Mouse (Mus musculus) kidney, postnatal 4 days (tissue): ENCODE measurements around the gene Bfsp2.
"Not testable (repeated sequence)": the region's sequence is repeated elsewhere in the genome, so short reads cannot be mapped to it uniquely, and the experiment has no call there.

ENCODE experiments used
- DNase-seq, 2 experiments: peaks; one replicate each; pipeline ENCODE4 v3.0.0; 2021; ENCODE audit warnings: mixed read lengths in 2 of 2

Gene Bfsp2

GRCm38 (mm10) chr9:103426425-103426824, 53.8 kb downstream of the Bfsp2 start:
- DNase-seq, result peak in 1 of 2 experiments; percentile 10

DNA sequence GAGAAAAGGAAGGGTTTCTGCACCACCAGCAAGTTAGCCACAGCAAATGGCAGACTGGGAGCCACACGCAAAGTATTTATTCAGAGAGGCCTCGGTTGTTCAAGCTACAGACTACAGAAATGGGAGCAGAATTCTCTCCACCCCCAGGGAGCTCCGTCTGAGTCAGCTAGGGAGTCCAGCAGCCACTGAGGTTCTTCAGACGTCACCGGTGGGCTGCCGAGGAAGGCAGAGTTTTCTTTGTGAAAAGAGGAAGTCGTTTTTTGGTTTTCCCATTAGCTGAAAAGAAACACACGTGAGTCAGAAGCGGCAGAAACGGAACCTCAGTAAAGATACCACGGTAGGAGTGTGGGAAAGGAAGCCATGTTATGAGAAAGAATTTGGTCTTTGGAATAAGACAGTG, 55.4 kb downstream of the Bfsp2 start:
- DNase-seq, result no peak

DNA sequence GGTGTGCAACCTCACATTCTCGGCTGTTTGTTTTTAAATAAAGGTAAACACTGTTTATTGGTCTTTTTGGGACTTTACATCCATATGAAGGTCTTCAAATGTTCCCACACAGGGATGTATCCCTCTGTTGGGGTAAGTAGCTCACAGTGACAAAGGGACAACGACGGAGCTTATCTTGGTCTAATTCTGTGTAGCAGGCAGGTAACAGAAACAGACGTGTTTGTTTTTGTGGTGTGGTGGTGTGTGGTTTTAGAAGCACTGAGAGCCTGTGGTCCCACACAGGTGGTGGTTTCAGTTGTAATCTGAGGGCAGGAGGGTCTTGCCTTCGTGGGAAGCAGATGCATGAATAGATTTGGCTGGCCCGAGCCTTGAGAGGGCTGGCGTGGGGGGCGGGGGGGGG, 56.3 kb downstream of the Bfsp2 start:
- DNase-seq, result no peak

GRCm38 (mm10) chr9:103423384-103423783, 56.8 kb downstream of the Bfsp2 start:
- no peak for DNase-seq

- DNase-seq, result no peak
These were observed 57.4 kb downstream of the Bfsp2 start for GRCm38 (mm10) chr9:103422847-103423246.

DNA sequence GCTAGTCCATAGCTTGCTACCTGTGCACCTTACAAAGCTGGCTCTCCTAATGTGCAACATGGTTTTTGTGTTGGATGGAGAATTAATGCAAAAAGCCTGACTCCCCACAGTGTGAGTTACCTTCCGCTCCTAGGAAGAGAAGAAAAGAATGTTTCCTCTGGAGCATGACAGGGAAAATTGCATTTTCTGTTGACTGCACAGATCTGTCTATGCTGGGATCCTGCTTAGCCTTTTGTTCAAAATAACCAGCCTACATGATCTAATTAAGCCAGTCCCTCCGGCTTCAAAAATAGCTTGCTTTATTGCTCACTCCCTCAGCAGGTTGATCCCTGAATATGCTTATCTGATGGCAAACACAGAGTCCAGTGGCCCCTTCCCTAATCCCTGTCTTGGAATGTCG, 59.4 kb downstream of the Bfsp2 start:
- no peak for DNase-seq

DNA sequence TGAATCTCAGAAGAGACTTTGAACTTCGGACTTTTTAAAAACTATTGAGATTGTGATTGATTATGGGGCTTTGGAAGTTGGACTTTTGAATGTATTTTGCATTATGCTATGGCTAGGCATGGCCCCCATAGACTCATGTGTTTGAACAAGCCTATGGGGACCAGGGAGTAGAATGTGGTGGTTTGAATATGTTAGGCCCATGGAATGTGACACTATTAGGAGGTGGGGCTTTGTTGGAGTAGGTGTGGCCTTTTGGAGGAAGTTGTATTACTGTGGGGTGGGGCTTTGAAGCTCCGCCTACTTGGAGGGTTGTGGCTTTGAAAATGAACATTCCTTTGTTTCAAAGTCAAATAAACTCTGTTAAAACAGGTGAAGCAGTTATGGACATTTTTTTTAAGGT, 61.4 kb downstream of the Bfsp2 start:
- DNase-seq, result no peak

- not testable (repeated sequence) for DNase-seq
These were observed 62.0 kb downstream of the Bfsp2 start for GRCm38 (mm10) chr9:103418267-103418666.

DNA sequence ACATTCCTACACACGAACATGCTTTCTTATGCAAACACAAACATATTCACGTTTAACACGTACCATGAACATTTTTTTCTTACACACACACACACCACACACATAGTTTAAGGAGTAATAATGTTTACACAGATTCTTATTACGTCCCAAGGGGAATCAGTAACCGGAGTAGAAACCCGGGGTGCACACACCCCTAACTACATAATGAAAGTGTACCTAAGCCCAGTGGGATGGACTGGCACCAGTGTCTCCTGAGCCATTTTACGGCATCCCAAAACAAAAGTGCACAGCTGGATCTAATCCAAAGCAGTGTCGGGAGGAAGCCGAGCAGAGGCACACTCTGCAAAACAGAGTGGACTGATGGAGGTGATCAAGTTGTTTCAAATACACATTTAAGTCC, 66.8 kb downstream of the Bfsp2 start:
- DNase-seq, result no peak

- no peak for DNase-seq
These were observed 71.1 kb downstream of the Bfsp2 start for GRCm38 (mm10) chr9:103409119-103409518.

DNA sequence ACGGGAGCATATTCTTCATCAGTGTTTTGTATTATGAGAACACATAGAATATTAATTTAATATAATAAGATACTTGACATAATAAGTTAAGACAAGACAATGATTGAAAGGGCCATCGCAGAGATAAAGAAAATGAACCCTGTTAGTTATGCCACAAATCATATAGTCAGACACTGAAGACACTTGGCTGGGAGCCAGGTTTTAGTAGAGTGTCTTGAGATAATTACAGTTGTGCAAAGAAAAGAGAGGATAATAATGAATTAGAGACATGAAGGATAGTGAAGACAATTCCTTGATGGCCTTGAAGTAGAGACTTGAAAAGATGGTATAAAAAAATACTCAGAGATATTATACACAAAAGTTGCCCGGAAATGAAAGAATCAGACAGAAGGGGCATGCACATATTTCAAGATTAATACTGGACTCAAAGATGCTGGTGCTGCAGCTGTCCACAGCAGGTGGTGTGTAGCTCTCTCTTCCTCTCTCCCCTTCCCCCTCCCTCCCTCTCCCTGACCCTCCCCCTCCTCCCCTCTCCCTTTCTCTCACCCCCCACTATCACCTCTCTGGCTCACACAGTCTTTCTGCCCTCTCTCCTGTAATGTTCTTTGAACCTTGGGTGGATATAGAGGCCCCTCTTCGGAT, 72.0 kb downstream of the Bfsp2 start:
- no peak for DNase-seq

GRCm38 (mm10) chr9:103403331-103403973, 76.8 kb downstream of the Bfsp2 start:
- DNase-seq, result no peak

- peak; percentile 14 to 23 for DNase-seq
These were observed 81.6 kb downstream of the Bfsp2 start for GRCm38 (mm10) chr9:103398509-103399157.

DNA sequence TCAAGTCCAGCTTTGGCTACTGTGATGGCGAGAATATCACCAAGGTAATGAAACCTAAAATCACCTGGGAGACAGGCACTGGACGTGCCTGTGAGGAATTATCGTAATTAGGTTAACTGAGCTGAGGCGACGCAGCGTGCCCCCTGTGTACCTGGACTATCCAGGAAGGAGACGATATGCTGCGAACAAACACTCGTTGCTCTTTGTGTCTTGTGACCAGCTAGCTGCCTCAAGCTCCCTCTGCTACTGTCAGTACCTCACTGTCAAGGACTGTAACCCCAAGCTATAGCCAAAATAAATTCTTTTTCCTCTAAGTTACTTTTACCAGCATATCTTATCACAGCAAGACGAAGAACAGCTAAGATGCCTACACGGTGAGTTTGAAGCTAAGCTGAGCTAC, 87.0 kb downstream of the Bfsp2 start:
- no peak for DNase-seq

GRCm38 (mm10) chr9:103391796-103392372, 88.3 kb downstream of the Bfsp2 start:
- DNase-seq, result no peak

DNA sequence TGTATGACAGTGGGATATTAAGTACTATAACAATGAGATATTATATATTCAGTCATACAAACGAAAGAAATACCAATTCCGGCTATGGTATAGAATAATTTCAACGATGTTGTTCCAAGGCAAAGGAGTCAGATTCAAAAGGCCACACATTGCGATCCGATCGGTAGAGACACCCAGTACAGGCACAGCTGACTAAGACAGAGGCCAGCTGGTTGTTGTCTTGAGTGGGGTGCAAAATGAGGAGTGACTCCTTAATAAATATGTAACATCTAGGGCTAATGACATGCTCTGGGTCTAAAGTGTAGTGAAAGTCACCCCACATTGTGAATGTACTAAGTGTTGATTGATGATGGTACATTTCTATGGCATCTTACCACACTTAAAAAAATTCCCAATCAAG, 91.0 kb downstream of the Bfsp2 start:
- DNase-seq, result no peak

GRCm38 (mm10) chr9:103387011-103387653, 93.1 kb downstream of the Bfsp2 start:
- no peak for DNase-seq

DNA sequence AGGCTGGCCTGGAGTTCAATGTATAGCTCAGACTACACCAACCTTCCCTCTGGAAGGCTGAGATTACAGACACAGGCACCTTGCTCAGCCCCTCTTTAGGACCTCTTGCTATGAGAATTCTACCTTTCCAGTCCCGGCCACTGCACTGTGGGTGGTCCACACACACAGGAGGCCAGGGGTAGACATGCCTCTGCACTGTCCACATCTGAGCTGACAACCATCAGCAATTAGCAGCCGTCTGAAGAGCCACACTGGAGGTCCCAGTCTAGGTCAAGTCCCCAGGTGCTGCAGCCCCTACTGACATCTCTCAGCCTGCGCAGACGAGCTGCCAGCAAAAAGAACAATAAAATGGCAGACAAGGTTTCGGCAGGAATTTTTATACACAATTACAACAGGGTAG, 93.6 kb downstream of the Bfsp2 start:
- no peak for DNase-seq

GRCm38 (mm10) chr9:103385600-103385999, 94.6 kb downstream of the Bfsp2 start:
- no peak for DNase-seq

DNA sequence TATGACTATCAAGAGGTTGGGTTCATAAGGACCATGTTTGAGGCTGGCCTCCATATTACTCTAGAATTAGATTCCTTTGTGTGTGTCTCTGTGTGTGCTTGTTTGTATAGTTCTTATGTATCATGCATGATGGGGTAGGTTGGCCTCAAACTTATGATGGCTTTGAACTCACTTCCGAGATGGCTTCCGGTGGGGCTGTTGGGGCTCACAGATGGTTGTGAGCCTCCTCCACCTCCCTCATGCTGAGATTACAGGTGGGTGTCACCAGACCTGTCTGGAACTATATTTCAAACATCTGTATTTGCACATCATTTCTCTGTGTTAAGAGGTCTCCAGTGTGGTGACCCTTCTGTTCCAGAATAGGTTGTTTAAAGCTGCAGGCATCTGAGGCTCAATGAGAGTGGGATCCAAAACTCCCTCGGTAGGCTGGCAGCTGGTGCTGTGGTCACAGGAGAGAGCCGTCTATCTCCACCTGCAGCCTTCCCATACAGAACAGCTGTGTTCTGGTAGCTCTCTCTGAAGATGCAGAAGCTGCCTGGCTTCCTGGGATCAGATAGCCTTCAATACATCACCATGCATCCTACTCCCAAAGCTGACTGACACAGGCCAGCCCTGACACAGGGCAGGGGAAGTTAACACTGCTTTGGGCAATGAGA, 96.0 kb downstream of the Bfsp2 start:
- no peak for DNase-seq

DNA sequence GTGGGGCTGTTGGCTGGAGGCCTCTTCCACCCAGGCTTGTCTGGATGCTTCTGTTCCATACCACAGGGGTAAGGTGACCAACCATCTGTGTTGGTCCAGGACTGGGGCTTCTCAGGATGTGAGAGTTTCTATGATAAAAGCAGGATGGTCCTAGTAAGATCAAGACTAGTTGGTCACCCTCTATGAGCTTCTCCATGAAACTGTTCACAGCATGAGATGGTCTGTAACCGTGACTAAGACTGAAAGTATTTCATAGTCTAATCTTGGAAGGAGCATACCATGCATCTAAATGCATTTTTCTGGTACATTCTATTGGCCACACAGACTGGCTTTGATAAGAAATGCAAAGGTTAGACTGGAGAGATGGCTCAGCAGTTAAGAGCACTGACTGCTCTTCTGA, 96.6 kb downstream of the Bfsp2 start:
- DNase-seq, result no peak

GRCm38 (mm10) chr9:103382989-103383388, 97.2 kb downstream of the Bfsp2 start:
- DNase-seq, result no peak

GRCm38 (mm10) chr9:103380566-103380965, 99.7 kb downstream of the Bfsp2 start:
- no peak for DNase-seq
